Mouse (Mus musculus): ENCODE measurements around the gene Pex11a. TPM values are rescaled to one million over a fixed set of nuclear protein-coding genes. Genes with fewer than 3 reads are reported as not detected.
A peak's percentile ranks its signal among the peaks of the same experiment; 100 is the strongest.
"Not testable (repeated sequence)": the region's sequence is repeated elsewhere in the genome, so short reads cannot be mapped to it uniquely, and the experiment has no call there.

The Pex11a gene
- 0.98 and 1.3 TPM in 2 replicates for total RNA-seq (2015)
- total RNA-seq (2017), result 1.5 and 5.4 TPM in 2 replicates

DNA sequence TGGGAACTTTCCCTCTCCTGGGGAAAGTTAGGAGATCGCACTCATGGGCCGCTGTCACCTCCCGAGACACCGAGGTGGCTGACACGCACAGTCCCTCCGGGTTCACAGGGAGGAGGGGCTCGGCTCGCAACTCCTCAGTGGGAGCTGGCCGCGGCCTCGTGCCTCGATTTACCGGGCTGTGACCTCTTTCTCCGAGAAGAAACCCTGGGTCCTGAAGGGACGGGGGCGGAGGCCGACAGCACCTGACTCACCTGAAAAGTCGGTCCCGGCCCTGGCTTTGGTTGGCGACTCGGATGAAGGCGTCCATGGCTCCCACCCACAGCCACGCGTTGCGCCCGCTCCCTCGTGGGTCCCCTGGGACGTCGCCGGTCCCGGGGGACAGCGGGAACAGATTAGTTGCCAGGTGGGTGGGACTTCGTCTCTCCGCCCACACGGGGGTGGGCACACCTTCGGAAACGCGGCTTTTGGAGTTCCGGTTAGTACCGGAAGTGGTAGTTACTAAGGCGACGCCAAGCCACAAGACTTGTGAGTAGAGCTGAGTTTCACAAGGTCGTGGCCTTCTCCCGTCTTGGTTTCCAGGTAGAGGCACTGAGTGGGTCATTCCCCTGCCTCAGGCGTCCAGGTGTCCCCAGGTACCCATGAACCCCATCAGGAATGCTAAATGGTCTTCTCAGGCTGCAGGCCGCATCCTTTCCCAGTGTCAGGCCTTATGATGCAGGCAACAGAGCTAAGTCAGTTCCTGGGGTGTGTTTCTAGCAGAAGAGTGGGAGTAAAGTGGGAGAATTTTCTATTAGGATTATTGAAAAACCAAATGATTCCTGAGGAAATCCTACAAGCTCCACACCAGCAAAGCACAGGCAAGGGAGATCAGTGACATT lies at the start of gene Pex11a, which contains the start of gene Wdr93:
Pex11a (minus strand) TSS at position 473 of the 878 bp plus-strand sequence.
Wdr93 (plus strand) TSS at position 505 of the 878 bp plus-strand sequence.
- peak; percentile 99 for ATAC-seq (ENCODE audit: poor library complexity, severe bottlenecking)

GRCm38 (mm10) chr7:79789812-79790211 lies 46.9 kb upstream of the Pex11a start:
- not testable (repeated sequence) for ATAC-seq (ENCODE audit: poor library complexity, severe bottlenecking)

GRCm38 (mm10) chr7:79786295-79786694 lies 43.4 kb upstream of the Pex11a start:
- peak; percentile 66 for ATAC-seq (ENCODE audit: poor library complexity, severe bottlenecking)

GRCm38 (mm10) chr7:79782516-79782855 lies 39.6 kb upstream of the Pex11a start:
- no peak for ATAC-seq (ENCODE audit: poor library complexity, severe bottlenecking)

DNA sequence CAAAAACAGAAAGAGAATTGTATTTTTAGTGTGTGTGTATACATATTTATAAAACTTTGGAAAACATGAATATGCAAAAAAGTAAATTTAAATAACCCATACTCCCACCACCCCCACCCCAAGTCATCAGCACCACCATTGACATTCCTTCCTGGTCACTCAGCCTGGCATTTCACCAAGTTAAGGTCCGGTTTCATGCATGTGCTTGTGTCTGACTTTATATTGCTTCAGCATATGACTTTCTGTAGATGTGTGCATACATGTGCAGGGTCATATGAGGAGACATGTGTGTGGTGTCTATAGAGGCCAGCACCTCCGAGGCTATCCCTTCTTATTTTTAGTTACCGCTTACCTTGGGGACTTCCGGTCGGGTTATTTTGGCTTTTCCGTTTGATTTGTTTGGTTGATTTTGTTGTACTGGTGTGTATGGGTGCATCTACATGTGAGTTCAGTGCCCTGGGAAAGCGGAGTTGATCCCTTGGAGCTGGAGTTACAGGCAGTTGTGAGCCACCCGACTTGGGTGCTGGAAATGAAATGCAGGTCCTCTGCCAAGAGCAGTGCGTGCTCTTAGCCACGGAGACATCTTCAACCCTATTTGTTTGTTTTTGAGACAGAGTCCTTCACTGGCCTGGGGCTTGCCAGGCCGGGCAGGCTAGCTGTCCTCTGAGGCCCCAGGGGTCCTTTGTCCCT lies 39.0 kb upstream of the Pex11a start:
- ATAC-seq (ENCODE audit: poor library complexity, severe bottlenecking), result no peak

DNA sequence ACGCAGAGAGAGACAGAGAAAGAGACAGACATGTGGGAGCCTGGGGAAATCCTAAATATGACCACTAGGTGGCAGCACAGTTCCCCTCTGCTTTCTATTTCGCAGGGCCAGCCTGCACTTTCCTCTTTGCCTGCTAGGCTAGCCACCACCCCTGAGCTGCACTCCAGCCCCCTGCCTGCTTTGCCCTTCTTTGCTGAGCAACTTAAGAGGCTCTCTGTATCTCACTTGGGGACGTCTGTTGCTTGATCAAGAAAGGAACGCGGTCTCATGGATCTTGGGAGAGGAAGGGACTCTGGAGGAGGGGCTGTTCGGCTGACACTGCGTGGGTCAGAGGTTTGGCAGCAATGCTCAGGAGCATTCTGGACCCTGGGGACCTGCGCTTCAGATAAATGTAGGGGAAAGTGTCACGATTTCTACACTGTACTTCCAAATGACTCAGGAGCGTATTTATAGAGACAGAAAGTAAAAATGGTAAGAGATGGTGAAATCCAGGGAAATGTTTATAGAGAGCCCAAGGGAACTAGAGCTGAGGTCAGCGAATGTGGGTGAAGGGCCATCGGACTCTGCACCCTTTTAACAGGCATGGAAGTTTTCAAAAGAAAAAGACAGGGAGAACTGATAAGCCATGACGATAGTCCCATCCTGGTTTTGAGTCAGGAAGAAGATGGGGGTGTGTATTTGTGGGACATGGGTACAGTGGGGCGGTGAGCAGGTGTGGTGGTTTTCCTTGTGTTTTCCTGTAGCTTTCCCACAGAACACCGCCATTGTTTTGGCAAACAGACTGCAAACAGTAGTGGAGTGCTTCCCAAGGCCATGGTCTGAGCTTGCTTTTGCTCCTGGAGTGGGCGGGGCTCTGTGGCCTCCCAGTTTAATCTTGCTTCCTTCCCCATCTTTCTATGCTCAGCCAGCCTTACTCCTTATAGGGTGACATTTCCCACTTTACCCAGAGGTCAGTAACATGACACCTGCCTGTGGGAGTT lies 38.0 kb upstream of the Pex11a start:
- ATAC-seq (ENCODE audit: poor library complexity, severe bottlenecking), result peak; percentile 95

- no peak for ATAC-seq (ENCODE audit: poor library complexity, severe bottlenecking)
These were observed 28.9 kb upstream of the Pex11a start for GRCm38 (mm10) chr7:79771561-79772512.

DNA sequence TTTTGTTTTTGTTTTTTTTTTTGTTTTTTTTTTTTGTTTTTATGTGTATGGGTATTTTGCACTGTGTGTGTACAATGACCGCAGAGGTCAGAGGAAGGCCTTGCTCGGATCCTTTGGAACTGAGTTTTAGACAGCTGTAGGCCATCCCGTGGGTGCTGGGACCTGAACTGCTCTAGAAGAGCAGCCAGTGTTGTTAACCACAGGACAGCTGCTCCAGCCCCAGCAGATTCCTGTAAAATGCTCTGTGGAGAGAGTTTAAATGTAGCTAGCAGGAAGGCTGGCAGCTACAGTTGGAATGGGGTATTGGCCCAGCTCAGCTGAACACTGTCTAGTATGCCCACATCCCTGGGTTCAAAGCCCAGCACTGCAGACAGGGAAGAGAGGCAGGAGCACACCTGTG lies 26.7 kb upstream of the Pex11a start:
- ATAC-seq (ENCODE audit: poor library complexity, severe bottlenecking), result no peak

- ATAC-seq (ENCODE audit: poor library complexity, severe bottlenecking), result no peak
These were observed 23.1 kb upstream of the Pex11a start for GRCm38 (mm10) chr7:79765991-79766390.

- ATAC-seq (ENCODE audit: poor library complexity, severe bottlenecking), result no peak
These were observed 19.2 kb upstream of the Pex11a start for GRCm38 (mm10) chr7:79762106-79762505.

- ATAC-seq (ENCODE audit: poor library complexity, severe bottlenecking), result no peak
These were observed 18.4 kb upstream of the Pex11a start for GRCm38 (mm10) chr7:79761124-79761876.

GRCm38 (mm10) chr7:79759766-79760165 lies 16.8 kb upstream of the Pex11a start:
- ATAC-seq (ENCODE audit: poor library complexity, severe bottlenecking), result no peak

GRCm38 (mm10) chr7:79758176-79758575 lies 15.2 kb upstream of the Pex11a start:
- ATAC-seq (ENCODE audit: poor library complexity, severe bottlenecking), result no peak

DNA sequence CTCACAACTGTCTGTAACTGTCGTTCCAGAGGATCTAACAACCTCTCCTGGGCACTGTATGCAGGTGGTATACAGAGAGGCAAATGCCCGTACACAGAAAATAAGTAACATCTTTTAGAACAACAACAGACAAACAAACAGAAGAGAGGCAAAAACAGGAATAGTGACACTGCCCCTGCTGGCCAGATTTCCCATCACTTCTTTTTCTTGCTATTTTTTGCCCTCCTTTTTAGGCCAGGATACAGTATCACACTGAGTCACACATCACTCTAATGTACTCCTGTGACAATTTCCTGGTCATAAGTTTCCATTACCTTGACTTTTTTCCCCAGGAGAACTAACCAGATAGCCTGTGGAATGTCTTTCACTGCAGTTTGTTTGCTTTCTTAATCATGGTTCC lies 13.4 kb upstream of the Pex11a start:
- no peak for ATAC-seq (ENCODE audit: poor library complexity, severe bottlenecking)

DNA sequence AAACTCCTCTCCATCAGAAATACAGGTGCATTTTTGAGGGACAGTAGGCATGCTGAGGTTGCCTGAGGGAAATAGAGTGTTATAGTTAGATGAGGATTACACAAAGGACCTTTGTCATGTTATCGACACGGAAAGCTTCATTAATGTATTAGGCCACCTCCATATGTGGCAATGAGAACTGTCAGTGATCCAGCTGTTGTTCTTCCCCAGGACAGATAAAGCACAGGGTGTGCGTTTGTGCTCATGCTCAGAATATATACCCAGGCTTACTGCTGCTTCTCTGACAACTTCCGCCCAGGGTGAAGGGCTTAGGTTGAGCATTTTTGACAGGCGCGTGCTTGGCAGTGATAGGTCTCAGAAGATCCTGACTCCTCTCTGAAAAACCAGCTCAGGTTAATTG lies 6.6 kb upstream of the Pex11a start:
- no peak for ATAC-seq (ENCODE audit: poor library complexity, severe bottlenecking)

- no peak for ATAC-seq (ENCODE audit: poor library complexity, severe bottlenecking)
These were observed 4.7 kb upstream of the Pex11a start for GRCm38 (mm10) chr7:79747659-79748058.

- no peak for ATAC-seq (ENCODE audit: poor library complexity, severe bottlenecking)
These were observed 1.7 kb upstream of the Pex11a start for GRCm38 (mm10) chr7:79744585-79744984.

- no peak for ATAC-seq (ENCODE audit: poor library complexity, severe bottlenecking)
These were observed 1.1 kb upstream of the Pex11a start for GRCm38 (mm10) chr7:79744051-79744450.

DNA sequence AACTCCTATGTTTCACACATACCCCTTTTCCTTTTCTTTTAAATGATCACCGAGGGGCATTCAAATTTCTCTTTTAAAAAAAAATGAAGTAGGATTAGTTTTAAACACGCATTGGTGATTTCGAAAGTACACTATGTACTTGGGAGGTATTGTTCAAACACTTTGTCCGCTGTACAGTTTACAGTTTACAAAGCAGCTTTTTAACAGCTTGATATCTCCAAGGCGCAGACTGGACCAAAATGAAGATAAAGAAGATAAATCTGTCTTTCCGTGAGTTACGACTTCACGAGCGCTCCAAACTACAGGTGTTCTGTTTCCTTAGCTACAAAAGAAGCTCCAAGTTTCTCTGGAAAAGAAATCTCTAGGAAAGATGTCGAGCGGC lies 663 bp downstream of the Pex11a start:
- ATAC-seq (ENCODE audit: poor library complexity, severe bottlenecking), result no peak

Measured in megakaryocyte, adult 5-6 weeks (primary cell).